Mouse (Mus musculus): ENCODE data around the gene Mfsd12. TPM values are rescaled to one million over a fixed set of nuclear protein-coding genes. Genes with fewer than 3 reads are reported as not detected.
A peak's percentile ranks its signal among the peaks of the same experiment; 100 is the strongest.

Gene Mfsd12
- polyA plus RNA-seq, 1 experiment from 2014 or later = 18.1 TPM

- WGBS = 94% methylated on average over 18 of the region's 18 CpGs
- Histone ChIP-seq H3K36me3 (ENCODE audit: control insufficient read depth, insufficient read depth, low read length) (peaks cover 40% of the 10 kb centered on the region), H3K4me3 (ENCODE audit: low read depth, low read length) (no peak overlapping the region), H3K9ac (ENCODE audit: low read depth, low read length) (no peak overlapping the region), H3K4me1 (ENCODE audit: control insufficient read depth, insufficient read depth, low read length) (peaks cover 9% of the 10 kb centered on the region), H3K27me3 (ENCODE audit: control insufficient read depth, insufficient read depth, low read depth, low read length) (no peaks in the 10 kb centered on the region), H3K9me3 (replicated peaks; ENCODE audit: control insufficient read depth, low read length, poor library complexity, severe bottlenecking) (no peaks in the 10 kb centered on the region), H3K4me2 (ENCODE audit: low read length) (no peak overlapping the region), H3K27ac (ENCODE audit: low read length) (no peak overlapping the region)
- no peak for ATAC-seq
These were observed 31.5 kb upstream of the Mfsd12 start for GRCm38 (mm10) chr10:81325781-81326180.

GRCm38 (mm10) chr10:81326858-81327257 lies 30.4 kb upstream of the Mfsd12 start:
- Histone ChIP-seq H3K36me3 (ENCODE audit: control insufficient read depth, insufficient read depth, low read length) (peaks cover 40% of the 10 kb centered on the region), H3K9ac (ENCODE audit: low read depth, low read length) (no peak overlapping the region), H3K4me2 (ENCODE audit: low read length) (no peak overlapping the region), H3K4me1 (ENCODE audit: control insufficient read depth, insufficient read depth, low read length) (peaks cover 5% of the 10 kb centered on the region), H3K4me3 (ENCODE audit: low read depth, low read length) (no peak overlapping the region), H3K27ac (ENCODE audit: low read length) (no peak overlapping the region), H3K27me3 (ENCODE audit: control insufficient read depth, insufficient read depth, low read depth, low read length) (peaks cover 3% of the 10 kb centered on the region; the same call in 1 of the 2 replicates), H3K9me3 (replicated peaks; ENCODE audit: control insufficient read depth, low read length, poor library complexity, severe bottlenecking) (no peaks in the 10 kb centered on the region)
- WGBS = 92% methylated on average over 6 of the region's 6 CpGs
- ATAC-seq = no peak

GRCm38 (mm10) chr10:81327959-81328358 lies 29.3 kb upstream of the Mfsd12 start:
- WGBS = 77% methylated on average over 2 of the region's 2 CpGs
- ATAC-seq = no peak
- H3K9ac ChIP-seq (ENCODE audit: low read depth, low read length) = no peak overlapping the region
- H3K4me1 ChIP-seq (ENCODE audit: control insufficient read depth, insufficient read depth, low read length) = no peaks in the 10 kb centered on the region
- no peak overlapping the region for H3K4me2 ChIP-seq (ENCODE audit: low read length)
- H3K27ac ChIP-seq (ENCODE audit: low read length) = no peak overlapping the region
- H3K9me3 ChIP-seq (replicated peaks; ENCODE audit: control insufficient read depth, low read length, poor library complexity, severe bottlenecking) = no peaks in the 10 kb centered on the region
- H3K36me3 ChIP-seq (ENCODE audit: control insufficient read depth, insufficient read depth, low read length) = peaks cover 35% of the 10 kb centered on the region
- peaks cover 11% of the 10 kb centered on the region for H3K27me3 ChIP-seq (ENCODE audit: control insufficient read depth, insufficient read depth, low read depth, low read length)
- no peak overlapping the region for H3K4me3 ChIP-seq (ENCODE audit: low read depth, low read length)

- ATAC-seq = no peak
These were observed 28.9 kb upstream of the Mfsd12 start, which contains the start of gene Tbxa2r for GRCm38 (mm10) chr10:81328386-81328785. Tbxa2r (plus strand) TSS chr10:81328731.

GRCm38 (mm10) chr10:81329194-81329975 lies 27.9 kb upstream of the Mfsd12 start:
- Histone ChIP-seq H3K36me3 (ENCODE audit: control insufficient read depth, insufficient read depth, low read length) (peaks cover 21% of the 10 kb centered on the region), H3K4me2 (ENCODE audit: low read length) (no peak overlapping the region), H3K9ac (ENCODE audit: low read depth, low read length) (0 out of 2 replicates have a peak overlapping the region, but pooled peaks have one; percentile 20), H3K4me3 (ENCODE audit: low read depth, low read length) (no peak overlapping the region), H3K9me3 (replicated peaks; ENCODE audit: control insufficient read depth, low read length, poor library complexity, severe bottlenecking) (no peaks in the 10 kb centered on the region), H3K27ac (ENCODE audit: low read length) (no peak overlapping the region), H3K4me1 (ENCODE audit: control insufficient read depth, insufficient read depth, low read length) (no peaks in the 10 kb centered on the region), H3K27me3 (ENCODE audit: control insufficient read depth, insufficient read depth, low read depth, low read length) (peaks cover 18% of the 10 kb centered on the region)
- 77% methylated on average over 10 of the region's 10 CpGs for WGBS
- ATAC-seq = no peak

More at GRCm38 (mm10) chr10:81328386-81328785, 28.9 kb upstream of the Mfsd12 start, which contains the start of gene Tbxa2r:
- 21% methylated on average over 4 of the region's 10 CpGs for WGBS
- no peak within 1 kb of the TSS for H3K27ac ChIP-seq (ENCODE audit: low read length)
- no peak within 1 kb of the TSS for H3K4me2 ChIP-seq (ENCODE audit: low read length)
- H3K4me1 ChIP-seq (ENCODE audit: control insufficient read depth, insufficient read depth, low read length) = no peaks in the 10 kb centered on the region
- H3K27me3 ChIP-seq (ENCODE audit: control insufficient read depth, insufficient read depth, low read depth, low read length) = peaks cover 16% of the 10 kb centered on the region
- no peak within 1 kb of the TSS for H3K4me3 ChIP-seq (ENCODE audit: low read depth, low read length)
- peaks cover 31% of the 10 kb centered on the region for H3K36me3 ChIP-seq (ENCODE audit: control insufficient read depth, insufficient read depth, low read length)
- H3K9me3 ChIP-seq (replicated peaks; ENCODE audit: control insufficient read depth, low read length, poor library complexity, severe bottlenecking) = no peaks in the 10 kb centered on the region
- 0 out of 2 replicates have a peak within 1 kb of the TSS, but pooled peaks have one; percentile 20 for H3K9ac ChIP-seq (ENCODE audit: low read depth, low read length)

GRCm38 (mm10) chr10:81330007-81330406 lies 27.3 kb upstream of the Mfsd12 start:
- peaks cover 18% of the 10 kb centered on the region for H3K27me3 ChIP-seq (ENCODE audit: control insufficient read depth, insufficient read depth, low read depth, low read length)
- no peak overlapping the region for H3K4me3 ChIP-seq (ENCODE audit: low read depth, low read length)
- no peak overlapping the region for H3K9ac ChIP-seq (ENCODE audit: low read depth, low read length)
- WGBS = 63% methylated on average over 4 of the region's 4 CpGs
- no peaks in the 10 kb centered on the region for H3K9me3 ChIP-seq (replicated peaks; ENCODE audit: control insufficient read depth, low read length, poor library complexity, severe bottlenecking)
- no peaks in the 10 kb centered on the region for H3K4me1 ChIP-seq (ENCODE audit: control insufficient read depth, insufficient read depth, low read length)
- H3K4me2 ChIP-seq (ENCODE audit: low read length) = no peak overlapping the region
- H3K36me3 ChIP-seq (ENCODE audit: control insufficient read depth, insufficient read depth, low read length) = peaks cover 16% of the 10 kb centered on the region
- ATAC-seq = no peak
- H3K27ac ChIP-seq (ENCODE audit: low read length) = no peak overlapping the region

- WGBS = 12% methylated on average over 27 of the region's 29 CpGs
- no peaks in the 10 kb centered on the region for H3K9me3 ChIP-seq (replicated peaks; ENCODE audit: control insufficient read depth, low read length, poor library complexity, severe bottlenecking)
- H3K27me3 ChIP-seq (ENCODE audit: control insufficient read depth, insufficient read depth, low read depth, low read length) = peaks cover 18% of the 10 kb centered on the region
- no peak overlapping the region for H3K27ac ChIP-seq (ENCODE audit: low read length)
- H3K4me1 ChIP-seq (ENCODE audit: control insufficient read depth, insufficient read depth, low read length) = no peaks in the 10 kb centered on the region
- ATAC-seq = no peak
- no peak overlapping the region for H3K4me2 ChIP-seq (ENCODE audit: low read length)
- no peaks in the 10 kb centered on the region for H3K36me3 ChIP-seq (ENCODE audit: control insufficient read depth, insufficient read depth, low read length)
- no peak overlapping the region for H3K4me3 ChIP-seq (ENCODE audit: low read depth, low read length)
- H3K9ac ChIP-seq (ENCODE audit: low read depth, low read length) = no peak overlapping the region
These were observed 25.0 kb upstream of the Mfsd12 start for GRCm38 (mm10) chr10:81332277-81332676.

GRCm38 (mm10) chr10:81334324-81334723 lies 23.0 kb upstream of the Mfsd12 start:
- no peak for ATAC-seq
- H3K4me1 ChIP-seq (ENCODE audit: control insufficient read depth, insufficient read depth, low read length) = no peaks in the 10 kb centered on the region
- H3K27ac ChIP-seq (ENCODE audit: low read length) = no peak overlapping the region
- no peaks in the 10 kb centered on the region for H3K36me3 ChIP-seq (ENCODE audit: control insufficient read depth, insufficient read depth, low read length)
- no peak overlapping the region for H3K4me3 ChIP-seq (ENCODE audit: low read depth, low read length)
- WGBS = 59% methylated on average over 11 of the region's 11 CpGs
- no peak overlapping the region for H3K9ac ChIP-seq (ENCODE audit: low read depth, low read length)
- no peak overlapping the region for H3K4me2 ChIP-seq (ENCODE audit: low read length)
- H3K27me3 ChIP-seq (ENCODE audit: control insufficient read depth, insufficient read depth, low read depth, low read length) = peaks cover 18% of the 10 kb centered on the region
- H3K9me3 ChIP-seq (replicated peaks; ENCODE audit: control insufficient read depth, low read length, poor library complexity, severe bottlenecking) = no peaks in the 10 kb centered on the region
